Mouse (Mus musculus): ENCODE results near the gene Acin1.

The Acin1 gene

GRCm38 (mm10) chr14:54686522-54687143 lies at the start of gene Acin1:
Gene Acin1 (minus strand): TSS chr14:54686931.
- peak; percentile 100 for DNase-seq

DNA sequence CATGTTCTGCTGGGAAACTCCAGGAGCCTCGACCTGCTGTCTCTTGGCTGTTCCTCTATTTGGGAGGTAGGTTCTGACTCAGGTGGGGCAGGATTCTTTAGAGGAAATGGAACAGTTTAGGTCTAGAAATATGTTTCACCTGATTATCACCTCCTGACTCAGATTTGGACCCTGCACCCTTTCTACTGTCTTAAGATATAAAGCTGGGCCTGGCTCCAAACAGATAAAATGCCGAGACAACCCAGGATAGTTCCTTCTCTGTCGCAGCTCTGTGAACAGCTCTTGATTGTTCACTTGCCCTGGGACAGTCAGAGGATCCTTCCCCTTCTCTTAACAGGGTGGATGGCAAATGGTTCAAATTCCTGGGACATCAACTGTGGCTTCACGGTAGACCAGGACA lies 48.5 kb upstream of the Acin1 start:
- no peak for DNase-seq

DNA sequence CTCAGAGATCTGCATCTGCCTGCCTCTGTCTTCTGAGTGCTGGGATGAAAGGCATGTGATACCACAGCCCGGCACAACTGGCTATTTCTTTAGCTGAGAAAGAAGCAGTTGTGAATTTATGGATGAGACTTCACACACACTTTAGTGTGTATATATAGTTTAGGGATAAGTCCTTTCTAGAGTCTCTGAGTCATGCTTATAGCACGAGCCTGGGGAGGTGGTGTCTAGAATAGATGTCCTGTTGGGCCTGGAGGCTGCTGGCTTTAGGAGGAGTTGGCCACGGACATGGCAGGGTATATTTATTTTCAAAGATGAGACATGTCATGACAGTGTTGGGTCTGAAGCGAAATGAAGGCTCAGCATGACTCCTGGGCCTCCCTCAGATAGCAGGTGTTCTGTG lies 47.3 kb upstream of the Acin1 start:
- DNase-seq = no peak

DNA sequence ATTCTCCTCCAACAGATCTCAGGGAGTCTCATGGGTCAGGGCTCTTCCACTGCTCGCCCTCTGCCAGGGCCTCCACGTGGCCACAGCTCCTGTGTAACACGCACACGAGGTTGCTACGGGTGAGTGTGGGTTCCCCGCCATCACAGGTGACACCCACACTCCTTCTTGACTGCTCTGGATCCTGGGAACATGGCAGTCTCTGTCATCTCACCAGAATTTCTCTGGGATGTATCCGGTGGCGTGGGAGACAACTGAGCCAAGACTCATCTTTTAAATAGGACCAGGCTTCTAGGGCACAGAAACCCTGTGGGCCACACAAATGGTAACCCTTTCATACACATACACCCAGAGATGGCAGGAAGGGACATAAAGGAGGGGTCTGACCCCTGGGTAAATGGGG lies 45.5 kb upstream of the Acin1 start:
- DNase-seq = no peak

- DNase-seq = peak; percentile 76
Observed at GRCm38 (mm10) chr14:54730305-54730704, 43.6 kb upstream of the Acin1 start.

- DNase-seq = no peak
Observed at GRCm38 (mm10) chr14:54728823-54729653, 42.3 kb upstream of the Acin1 start.

DNA sequence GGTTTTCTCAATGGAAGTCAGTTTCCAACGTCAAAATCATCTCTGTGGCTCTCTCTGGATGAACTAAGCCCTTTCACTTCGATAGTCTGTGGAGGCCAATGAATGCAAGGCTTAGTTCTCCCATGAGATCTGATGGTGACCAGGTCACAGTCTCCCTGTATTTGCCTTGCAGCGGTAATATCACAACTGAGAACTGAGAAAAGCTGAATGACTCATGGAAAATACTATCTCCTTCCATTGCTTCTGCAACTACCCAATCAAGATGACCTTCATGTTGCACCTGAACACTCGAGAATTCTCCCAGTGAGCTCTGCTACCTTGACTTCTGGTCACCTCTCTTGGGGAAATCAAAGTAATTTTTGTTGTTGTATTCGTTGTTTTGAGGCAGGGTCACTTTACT lies 40.8 kb upstream of the Acin1 start:
- no peak for DNase-seq

GRCm38 (mm10) chr14:54724049-54724448 lies 37.3 kb upstream of the Acin1 start:
- DNase-seq = no peak

DNA sequence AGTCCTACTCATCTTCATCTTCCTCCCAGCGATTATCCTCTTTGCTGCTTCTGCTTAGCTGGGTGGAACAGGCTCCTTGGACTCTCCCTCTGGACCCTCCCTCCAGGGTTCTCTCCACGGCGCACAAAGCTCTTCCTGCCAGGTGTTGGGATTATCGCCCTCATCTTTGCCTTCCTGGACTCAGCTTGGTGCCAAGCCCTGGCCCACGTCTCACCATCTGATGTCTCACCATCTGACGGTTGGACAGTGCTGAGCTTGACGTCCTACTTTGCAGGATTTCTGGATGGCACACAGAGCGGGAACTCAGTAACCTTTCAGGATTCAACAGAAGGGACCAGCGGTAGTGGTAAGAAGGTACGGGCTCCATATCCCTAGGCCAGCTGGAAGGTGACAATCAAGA lies 35.0 kb upstream of the Acin1 start:
- DNase-seq = peak; percentile 67

- DNase-seq = peak; percentile 79
Observed at GRCm38 (mm10) chr14:54720654-54721350, 34.1 kb upstream of the Acin1 start.

DNA sequence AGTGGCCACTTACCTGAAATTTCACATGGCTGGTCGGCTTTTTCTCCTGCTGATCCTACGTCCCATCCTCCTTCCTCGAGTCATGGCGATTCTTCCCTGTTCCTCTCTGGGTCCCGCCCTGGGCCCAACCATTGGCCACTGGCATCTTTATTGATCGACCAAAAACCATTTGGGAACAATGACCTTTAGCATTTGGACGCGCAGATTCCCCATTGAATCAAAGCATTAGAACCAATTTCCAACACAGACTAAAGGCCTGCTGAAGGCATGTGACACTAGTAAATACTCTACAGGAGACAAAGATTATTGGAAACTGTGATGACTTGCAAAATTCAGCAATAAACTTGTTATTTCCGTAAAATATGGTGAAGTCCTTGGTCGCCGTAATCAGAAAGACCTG lies 33.3 kb upstream of the Acin1 start:
- peak; percentile 29 for DNase-seq

- DNase-seq = no peak
Observed at GRCm38 (mm10) chr14:54715402-54715801, 28.7 kb upstream of the Acin1 start.

GRCm38 (mm10) chr14:54714617-54715081 lies 27.9 kb upstream of the Acin1 start:
- DNase-seq = peak; percentile 51

GRCm38 (mm10) chr14:54714121-54714520 lies 27.4 kb upstream of the Acin1 start:
- DNase-seq = peak; percentile 94

- peak; percentile 16 for DNase-seq
Observed at GRCm38 (mm10) chr14:54712861-54713260, 26.1 kb upstream of the Acin1 start.

DNA sequence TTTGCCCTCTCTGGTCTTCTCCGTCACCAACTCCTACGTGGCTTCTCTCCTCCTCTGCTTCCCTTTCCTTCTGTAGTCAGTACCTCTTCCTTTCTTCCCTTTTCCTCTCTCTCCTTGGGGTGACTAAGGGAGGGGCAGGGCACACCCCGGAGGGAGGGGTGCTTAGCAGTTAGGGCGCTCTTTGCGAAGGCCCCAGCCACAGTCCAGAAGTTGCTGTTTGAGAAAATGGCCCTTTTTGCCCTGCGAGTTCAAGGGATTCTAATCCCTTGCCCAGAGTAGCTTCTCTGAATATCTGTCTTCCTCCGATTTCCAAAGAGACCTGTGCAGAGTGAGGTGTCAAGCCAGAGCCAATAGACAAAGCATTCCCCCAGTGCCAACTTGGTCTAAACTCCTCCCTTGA lies 25.3 kb upstream of the Acin1 start, which contains the start of gene Cebpe:
Cebpe (minus strand) TSS at position 101 of the 400 bp plus-strand sequence.
- no peak for DNase-seq

GRCm38 (mm10) chr14:54709054-54709453 lies 22.3 kb upstream of the Acin1 start:
- DNase-seq = no peak

DNA sequence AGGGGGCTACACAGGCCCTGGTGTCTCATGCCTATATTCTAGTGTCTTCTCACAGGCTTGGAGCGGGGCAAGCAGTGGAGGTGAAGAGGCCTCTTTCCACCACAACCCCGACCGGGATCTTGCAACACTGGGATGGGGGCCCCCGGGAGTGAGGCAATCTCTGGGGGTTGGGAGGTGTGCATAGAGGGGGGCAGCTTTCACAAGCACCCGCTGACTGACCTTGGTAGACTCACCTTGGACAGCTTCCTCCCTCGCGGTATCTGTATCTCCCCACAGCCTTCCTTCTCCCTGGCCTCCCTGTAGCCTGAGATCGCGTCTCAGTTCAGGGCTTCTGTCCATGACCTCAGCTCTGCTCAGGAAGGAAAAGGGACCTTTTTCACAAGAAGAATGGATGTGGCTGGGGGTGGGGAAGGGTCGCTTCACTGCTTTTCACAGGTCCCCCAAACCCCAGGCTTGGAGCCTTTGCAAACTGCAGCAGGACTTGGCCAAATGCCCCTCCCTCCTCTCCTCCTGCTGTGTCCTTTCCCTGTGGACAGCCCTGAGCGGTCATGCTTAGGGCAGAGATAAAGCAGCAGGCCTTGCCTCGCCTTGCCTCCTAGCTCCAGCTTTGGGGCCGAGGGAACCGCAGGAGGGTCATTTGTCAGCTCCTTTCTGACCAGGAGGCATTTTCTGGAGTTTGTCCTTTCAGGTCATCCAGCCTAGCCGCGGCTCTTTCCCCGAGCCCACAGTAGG lies 20.0 kb upstream of the Acin1 start:
- no peak for DNase-seq

GRCm38 (mm10) chr14:54705844-54706243 lies 19.1 kb upstream of the Acin1 start:
- no peak for DNase-seq

GRCm38 (mm10) chr14:54703207-54703606 lies 16.5 kb upstream of the Acin1 start:
- no peak for DNase-seq

DNA sequence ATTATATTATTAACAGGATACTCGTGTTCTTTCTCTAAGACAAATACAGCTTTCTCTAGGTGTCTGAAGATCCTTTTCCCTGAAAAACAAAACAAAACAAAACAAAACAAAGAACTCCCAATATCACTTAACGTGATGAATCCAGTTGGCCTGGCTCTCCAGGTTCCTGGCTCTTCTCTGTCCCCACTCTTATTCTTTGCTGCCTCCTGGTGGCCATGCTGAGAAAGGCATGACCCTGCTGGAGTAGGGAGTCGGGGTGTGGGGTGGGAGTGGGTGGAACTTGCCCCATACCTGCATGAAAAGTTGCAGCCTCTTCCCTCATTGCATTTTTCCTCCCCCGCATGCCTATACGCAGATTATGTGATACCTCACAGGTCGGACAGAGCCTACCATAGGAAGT lies 14.6 kb upstream of the Acin1 start:
- DNase-seq = peak; percentile 75

DNA sequence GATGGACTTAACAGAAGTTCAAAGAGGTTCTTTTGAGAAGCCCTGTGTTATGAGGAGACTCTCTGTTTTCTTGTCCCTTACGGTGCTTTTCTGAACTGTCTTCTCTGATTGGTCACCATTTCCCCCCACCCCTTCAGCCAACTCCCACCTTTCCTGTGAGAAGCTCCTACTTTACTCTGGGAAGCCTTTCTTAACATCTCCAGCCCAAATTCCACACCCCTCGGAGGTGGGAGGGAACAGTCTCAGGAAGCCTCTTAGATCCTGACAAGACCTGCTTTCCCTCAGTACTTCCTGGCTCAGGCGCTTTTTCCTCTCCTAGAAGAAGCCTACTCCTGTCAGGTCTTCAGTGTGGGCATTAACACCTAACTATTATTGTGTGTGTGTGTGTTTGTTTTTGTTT lies 12.9 kb upstream of the Acin1 start:
- no peak for DNase-seq

DNA sequence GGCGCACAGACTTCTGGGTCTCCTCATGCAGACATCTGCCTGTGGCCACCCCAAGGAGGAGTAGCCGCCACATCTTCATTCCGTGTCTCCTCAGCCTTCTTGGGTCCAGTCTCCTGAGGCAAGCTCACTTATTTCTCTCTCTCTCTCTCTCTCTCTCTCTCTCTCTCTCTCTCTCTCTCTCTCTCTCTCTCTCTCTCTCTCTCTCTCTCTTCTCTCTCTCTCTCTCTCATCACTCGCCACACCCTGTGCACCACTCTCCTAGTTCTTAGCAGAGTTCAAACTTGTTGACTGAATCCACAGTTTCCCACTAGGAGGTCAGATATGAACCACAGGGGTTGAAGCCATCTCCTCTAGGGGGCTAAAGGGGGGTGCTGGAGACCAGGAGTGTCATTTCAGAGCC lies 12.0 kb upstream of the Acin1 start, which contains the start of gene Gm29776:
Gm29776 (minus strand) TSS at position 101 of the 400 bp plus-strand sequence.
- DNase-seq = no peak
